Mouse (Mus musculus) heart, adult 2 months (tissue): ENCODE measurements around the gene Pttg1ip. TPM values are rescaled to one million over a fixed set of nuclear protein-coding genes. Genes with fewer than 3 reads are reported as not detected.

ENCODE experiments used
- DNase-seq, 2 experiments: peaks; one replicate each; pipeline ENCODE4 v3.0.0; 2021
- H3K27ac ChIP-seq: fragments of 200-600 bp; 2 replicates; pipeline ENCODE4 v1.8.1; 2022
- H3K27me3 ChIP-seq: fragments of 200-500 bp; 2 replicates; pipeline ENCODE4 v1.6.1; 2012; ENCODE audit warnings: mild to moderate bottlenecking, low read length, inconsistent platforms, mixed read lengths; ENCODE audit not compliant: control insufficient read depth, insufficient read depth
- H3K36me3 ChIP-seq: fragments of 200-500 bp; 2 replicates; pipeline ENCODE4 v1.6.1; 2012; ENCODE audit warnings: low read length, inconsistent platforms; ENCODE audit not compliant: control insufficient read depth, insufficient read depth
- H3K4me1 ChIP-seq: fragments of 200-500 bp; 2 replicates; pipeline ENCODE4 v1.6.1; 2011; ENCODE audit warnings: low read length; ENCODE audit not compliant: control insufficient read depth, insufficient read depth
- H3K4me3 ChIP-seq: fragments of 200-600 bp; 2 replicates; pipeline ENCODE4 v1.8.1; 2022
- H3K79me2 ChIP-seq: fragments of 200-500 bp; replicated peaks from 2 replicates; pipeline ENCODE4 v1.6.1; 2012; ENCODE audit warnings: mild to moderate bottlenecking, inconsistent platforms, low read length, moderate library complexity, mixed read lengths; ENCODE audit not compliant: control insufficient read depth, insufficient read depth
- H3K9ac ChIP-seq: fragments of 200-500 bp; 2 replicates; pipeline ENCODE4 v1.6.1; 2012; ENCODE audit warnings: low read depth, mild to moderate bottlenecking, control low read depth, inconsistent platforms, low read length, mixed read lengths
- CTCF ChIP-seq: fragments of 200-600 bp; IDR thresholded peaks from 2 replicates; pipeline ENCODE4 v1.8.1; 2022; ENCODE audit warnings: antibody characterized with exemption, mild to moderate bottlenecking, moderate library complexity
- EP300 ChIP-seq: fragments of 200-500 bp; IDR thresholded peaks from 2 replicates; pipeline ENCODE4 v1.6.1; 2011; ENCODE audit warnings: low read depth, low read length, control low read depth; ENCODE audit not compliant: insufficient read depth
- POLR2A ChIP-seq: fragments of 200-500 bp; IDR thresholded peaks from 2 replicates; pipeline ENCODE4 v1.6.1; 2011; ENCODE audit warnings: mild to moderate bottlenecking, low read depth, low read length, control low read depth; ENCODE audit not compliant: insufficient read depth
- WGBS: fragments of 180-500 bp; shearing (Covaris S2); methylation state at CpG from one replicate; pipeline ENCODE4 v1.1.7; 2018; 5-methylcytosine and 5-hydroxymethylcytosine counted together
- intact Hi-C: fragments of 180-260 bp; cut with DNase I; formaldehyde crosslinking; loops from one replicate; pipeline ENCODE4 v1.15.1; 2025
- long read RNA-seq: library from polyadenylated mRNA; stranded (forward); transcript quantifications from one replicate; pipeline ENCODE4 v2.0.0, GENCODE M21; 2021
- polyA plus RNA-seq: library from polyadenylated mRNA; depleted of rRNA; stranded (reverse); fragments of >200 nt; gene quantifications from 2 replicates; pipeline ENCODE4 v1.2.3, GENCODE M21; 2012; rRNA removed
- total RNA-seq, 2 experiments: library from RNA; stranded (reverse); gene quantifications; 2 replicates each; pipeline ENCODE4 v1.2.3; 2021

The Pttg1ip gene
- total RNA-seq (100 to 1,000 TPM; 131 to 132 TPM), polyA plus RNA-seq (119 and 168 TPM in 2 replicates)
- long read RNA-seq, transcript Pttg1ip-201 (6 exons, 2,294 nt), result major isoform, 155 of 185 reads
- long read RNA-seq, partial matches to known transcripts, result 0 of 185 reads
- long read RNA-seq, other reads (novel, unspliced or antisense), result 29 of 185 reads

- peak within 1 kb of the TSS; percentile 91 for H3K27ac ChIP-seq
- TF ChIP-seq POLR2A (peak; percentile 99), EP300 (peak; percentile 60), CTCF (no peak)
- H3K9ac ChIP-seq, result peak within 1 kb of the TSS; percentile 94
- under 1% methylated on average over 64 of the region's 64 CpGs for WGBS
- H3K4me1 ChIP-seq, result peaks cover 15% of the 10 kb centered on the region
- H3K4me3 ChIP-seq, result peak within 1 kb of the TSS; percentile 65
- peaks cover 1% of the 10 kb centered on the region; the same call in 1 of the 2 replicates for H3K79me2 ChIP-seq
- H3K36me3 ChIP-seq, result peaks cover 10% of the 10 kb centered on the region
- intact Hi-C loops, result loop anchor here (2.0 to 5.0 kb wide), 2 partner anchors 41 to 164 kb away; partner anchors contain the start of genes Adarb1 and Ube2g2
- peak; percentile 96 to 98 for DNase-seq
- no peaks in the 10 kb centered on the region for H3K27me3 ChIP-seq
Measured at GRCm38 (mm10) chr10:77581408-77582284, at the start of gene Pttg1ip. Pttg1ip (plus strand) TSS chr10:77581720.

- intact Hi-C loops, result no loop called here
- 50% methylated on average over 1 of the region's 1 CpGs for WGBS
Measured at GRCm38 (mm10) chr10:77532020-77532413, 49.5 kb upstream of the Pttg1ip start.

GRCm38 (mm10) chr10:77536727-77537126, 44.8 kb upstream of the Pttg1ip start:
- TF ChIP-seq POLR2A, result no peak
- no peak for TF ChIP-seq EP300
- no peak for TF ChIP-seq CTCF
- Histone ChIP-seq H3K27me3 (no peaks in the 10 kb centered on the region), H3K27ac (no peak overlapping the region), H3K4me1 (no peaks in the 10 kb centered on the region), H3K79me2 (no peaks in the 10 kb centered on the region), H3K36me3 (no peaks in the 10 kb centered on the region), H3K9ac (no peak overlapping the region), H3K4me3 (no peak overlapping the region)
- WGBS, result 75% methylated on average over 8 of the region's 8 CpGs
- DNase-seq, result no peak
- intact Hi-C loops, result no loop called here

More at GRCm38 (mm10) chr10:77532020-77532413, 49.5 kb upstream of the Pttg1ip start:
- DNase-seq, result no peak
- H3K36me3 ChIP-seq, result no peaks in the 10 kb centered on the region
- no peaks in the 10 kb centered on the region for H3K27me3 ChIP-seq
- H3K79me2 ChIP-seq, result no peaks in the 10 kb centered on the region
- no peak overlapping the region for H3K9ac ChIP-seq
- no peak overlapping the region for H3K4me3 ChIP-seq
- no peaks in the 10 kb centered on the region for H3K4me1 ChIP-seq
- no peak overlapping the region for H3K27ac ChIP-seq
- no peak for TF ChIP-seq EP300
- TF ChIP-seq POLR2A, result no peak
- TF ChIP-seq CTCF, result no peak

- 67% methylated on average over 11 of the region's 11 CpGs for WGBS
- no peak for TF ChIP-seq EP300
- TF ChIP-seq CTCF, result no peak
- no peak for TF ChIP-seq POLR2A
- Histone ChIP-seq H3K27ac (no peak overlapping the region), H3K4me1 (no peaks in the 10 kb centered on the region), H3K9ac (no peak overlapping the region), H3K79me2 (no peaks in the 10 kb centered on the region), H3K27me3 (no peaks in the 10 kb centered on the region), H3K4me3 (no peak overlapping the region), H3K36me3 (no peaks in the 10 kb centered on the region)
- DNase-seq, result no peak
- intact Hi-C loops, result no loop called here
Measured at GRCm38 (mm10) chr10:77537215-77538209, 44.0 kb upstream of the Pttg1ip start.

GRCm38 (mm10) chr10:77539320-77539945, 42.1 kb upstream of the Pttg1ip start:
- intact Hi-C loops, result no loop called here
- TF ChIP-seq CTCF, result no peak
- no peak for TF ChIP-seq POLR2A
- no peak for TF ChIP-seq EP300
- 56% methylated on average over 7 of the region's 7 CpGs for WGBS

More at GRCm38 (mm10) chr10:77539320-77539945, 42.1 kb upstream of the Pttg1ip start:
- Histone ChIP-seq H3K79me2 (no peaks in the 10 kb centered on the region), H3K27me3 (no peaks in the 10 kb centered on the region), H3K9ac (no peak overlapping the region), H3K4me1 (no peaks in the 10 kb centered on the region), H3K27ac (no peak overlapping the region), H3K36me3 (no peaks in the 10 kb centered on the region), H3K4me3 (no peak overlapping the region)
- DNase-seq, result no peak
